Mouse (Mus musculus): ENCODE results near the gene Ankrd34a.

Gene Ankrd34a

GRCm38 (mm10) chr3:96596228-96596707 is at the start of gene Ankrd34a:
Gene Ankrd34a (plus strand): TSS chr3:96596636.
- peak; percentile 87 for DNase-seq

- DNase-seq = no peak
These were observed 49.6 kb upstream of the Ankrd34a start for GRCm38 (mm10) chr3:96546880-96547279.

- peak; percentile 73 for DNase-seq
These were observed 49.0 kb upstream of the Ankrd34a start for GRCm38 (mm10) chr3:96547389-96547960.

- no peak for DNase-seq
These were observed 47.6 kb upstream of the Ankrd34a start for GRCm38 (mm10) chr3:96548824-96549223.

- DNase-seq = no peak
These were observed 47.1 kb upstream of the Ankrd34a start for GRCm38 (mm10) chr3:96549346-96549745.

- DNase-seq = no peak
These were observed 45.2 kb upstream of the Ankrd34a start for GRCm38 (mm10) chr3:96551203-96551602.

- DNase-seq = no peak
These were observed 44.5 kb upstream of the Ankrd34a start for GRCm38 (mm10) chr3:96551890-96552289.

- DNase-seq = no peak
These were observed 42.8 kb upstream of the Ankrd34a start for GRCm38 (mm10) chr3:96553601-96554000.

- no peak for DNase-seq
These were observed 42.2 kb upstream of the Ankrd34a start for GRCm38 (mm10) chr3:96554251-96554650.

GRCm38 (mm10) chr3:96555041-96555596 is 41.3 kb upstream of the Ankrd34a start:
- DNase-seq = no peak

- DNase-seq = no peak
These were observed 40.3 kb upstream of the Ankrd34a start for GRCm38 (mm10) chr3:96555999-96556614.

- no peak for DNase-seq
These were observed 39.5 kb upstream of the Ankrd34a start for GRCm38 (mm10) chr3:96556651-96557635.

- DNase-seq = peak; percentile 94
These were observed 38.7 kb upstream of the Ankrd34a start, which contains the start of gene Txnip for GRCm38 (mm10) chr3:96557694-96558093. Gene Txnip (plus strand): TSS chr3:96557957.

GRCm38 (mm10) chr3:96558159-96558558 is 38.3 kb upstream of the Ankrd34a start:
- no peak for DNase-seq

- no peak for DNase-seq
These were observed 37.7 kb upstream of the Ankrd34a start for GRCm38 (mm10) chr3:96558668-96559196.

GRCm38 (mm10) chr3:96559398-96559910 is 37.0 kb upstream of the Ankrd34a start:
- no peak for DNase-seq

- DNase-seq = no peak
These were observed 36.3 kb upstream of the Ankrd34a start for GRCm38 (mm10) chr3:96559911-96560850.

GRCm38 (mm10) chr3:96560881-96561668 is 35.4 kb upstream of the Ankrd34a start:
- DNase-seq = no peak

GRCm38 (mm10) chr3:96561946-96562681 is 34.3 kb upstream of the Ankrd34a start:
- no peak for DNase-seq

GRCm38 (mm10) chr3:96563267-96563666 is 33.2 kb upstream of the Ankrd34a start:
- DNase-seq = no peak

Data from right cerebral cortex, postnatal 25 days (tissue).